Mouse (Mus musculus): ENCODE data around the gene Rab6a.
"Not testable (repeated sequence)": the region's sequence is repeated elsewhere in the genome, so short reads cannot be mapped to it uniquely, and the experiment has no call there.

Rab6a gene

DNA sequence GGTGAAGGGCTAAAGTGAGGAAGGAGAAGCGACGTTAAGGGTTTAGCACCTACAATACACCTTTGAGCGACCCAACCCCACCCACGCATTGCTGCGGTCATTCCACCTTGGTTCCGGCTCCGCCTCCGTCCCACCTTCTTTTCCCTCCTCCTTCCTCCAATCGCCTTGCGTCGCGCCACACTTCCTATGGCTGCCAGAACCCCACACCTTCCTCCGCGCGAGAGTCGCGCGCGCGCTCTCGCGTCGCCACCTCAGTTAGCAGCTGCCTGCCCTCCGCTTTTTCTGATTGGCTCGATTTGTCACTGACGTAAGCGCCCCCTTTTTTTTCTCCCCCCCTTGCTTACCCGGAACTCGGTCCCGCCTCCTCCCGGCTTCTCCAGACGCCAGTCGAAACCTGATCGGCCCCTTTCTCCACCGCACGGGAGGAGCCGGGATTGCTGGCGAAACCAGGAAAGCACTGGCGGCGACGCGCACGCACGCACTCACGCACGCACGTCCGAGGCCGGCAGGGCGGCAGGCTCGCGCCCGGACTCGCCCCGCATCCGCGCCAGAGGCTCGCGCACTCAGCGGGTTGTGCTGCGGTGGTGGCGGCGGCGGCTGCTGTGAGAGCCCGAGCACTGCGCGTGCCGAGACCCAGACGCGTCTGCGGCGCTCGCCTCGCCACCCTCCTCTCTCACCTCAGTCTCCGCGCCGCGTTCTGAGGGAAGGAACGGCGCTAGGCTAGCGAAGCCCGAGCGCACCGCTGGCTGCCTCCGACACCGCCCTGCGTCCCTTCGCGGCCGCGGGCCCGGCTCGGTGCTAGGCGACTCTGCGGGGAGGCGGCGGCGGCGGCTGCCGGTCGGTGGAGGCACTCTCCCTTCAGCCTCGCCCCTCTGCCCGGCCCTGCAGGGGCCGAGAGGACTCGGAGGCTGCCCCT lies at the start of gene Rab6a:
Gene Rab6a (plus strand): TSS at position 197 of the 916 bp plus-strand sequence.
- DNase-seq (ENCODE audit: low spot score), result peak; percentile 98

DNA sequence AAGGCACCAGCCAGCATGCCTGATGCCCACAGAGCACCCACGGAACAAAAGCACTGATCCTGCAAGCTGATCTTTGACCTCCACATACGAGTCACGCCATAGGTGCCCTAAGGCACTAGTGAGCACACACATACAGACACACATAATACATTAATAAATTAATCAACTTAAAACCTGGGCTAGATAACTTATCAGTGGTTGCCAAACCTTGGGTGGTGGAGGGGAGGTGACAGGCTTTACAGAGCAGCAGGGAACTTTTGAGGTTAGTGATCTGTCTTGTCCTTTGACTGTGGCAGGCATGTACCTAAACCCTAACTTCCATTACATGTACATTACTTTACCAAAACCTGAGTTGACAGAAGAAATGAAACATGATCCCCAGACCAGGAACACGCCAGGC lies 47.9 kb upstream of the Rab6a start:
- no peak for DNase-seq (ENCODE audit: low spot score)

DNA sequence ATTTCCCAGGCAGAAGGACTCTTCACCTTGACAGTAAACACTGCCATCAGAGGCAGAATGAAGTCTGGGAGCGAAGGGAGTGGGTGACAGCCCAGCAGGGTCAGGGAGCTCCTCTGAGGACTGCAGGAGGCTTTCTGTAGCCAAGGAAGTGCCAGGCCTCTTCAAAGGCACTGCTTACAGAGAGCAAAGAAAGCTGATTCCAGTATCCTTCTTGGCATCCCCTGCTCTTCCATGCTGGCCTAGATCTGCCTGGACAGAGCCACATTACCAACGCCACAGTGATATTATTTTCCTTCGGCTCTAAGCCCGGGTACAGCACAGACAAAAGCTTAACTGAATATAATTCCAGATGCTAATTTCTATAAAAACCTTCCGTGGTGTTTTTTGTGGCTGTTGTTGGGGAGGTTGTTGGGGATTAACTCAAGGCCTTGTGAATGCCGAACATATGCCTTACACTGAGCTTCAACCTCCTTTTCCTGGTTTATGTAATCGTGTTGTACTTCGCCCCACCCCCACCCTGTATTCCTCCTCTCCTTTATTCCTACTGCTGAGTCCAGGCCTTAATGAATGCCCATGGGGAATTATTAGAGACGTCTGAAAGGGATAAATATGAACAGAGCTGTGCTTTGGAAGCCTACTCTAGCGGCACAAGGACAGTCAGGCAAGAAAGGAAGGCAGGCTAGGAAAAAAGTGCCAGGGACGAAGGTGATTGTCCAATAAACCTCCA lies 45.2 kb upstream of the Rab6a start:
- DNase-seq (ENCODE audit: low spot score), result no peak

DNA sequence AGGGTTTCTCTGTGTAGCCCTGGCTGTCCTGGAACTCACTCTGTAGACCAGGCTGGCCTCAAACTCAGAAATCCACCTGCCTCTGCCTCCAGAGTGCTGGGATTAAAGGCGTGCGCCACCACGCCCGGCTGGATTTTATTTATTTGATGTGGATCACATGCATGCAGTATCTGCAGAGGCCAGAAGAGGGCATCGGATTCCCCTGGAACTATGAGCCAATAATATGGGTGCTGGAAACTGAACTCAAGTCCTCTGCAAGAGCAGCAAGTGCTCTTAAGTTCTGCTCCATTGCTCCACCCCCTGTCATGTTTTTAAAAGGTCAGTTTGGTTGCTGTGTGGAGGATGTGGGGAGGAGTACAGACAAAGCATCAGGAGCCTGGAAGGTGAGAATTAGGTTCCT lies 40.0 kb upstream of the Rab6a start:
- DNase-seq (ENCODE audit: low spot score), result not testable (repeated sequence)

DNA sequence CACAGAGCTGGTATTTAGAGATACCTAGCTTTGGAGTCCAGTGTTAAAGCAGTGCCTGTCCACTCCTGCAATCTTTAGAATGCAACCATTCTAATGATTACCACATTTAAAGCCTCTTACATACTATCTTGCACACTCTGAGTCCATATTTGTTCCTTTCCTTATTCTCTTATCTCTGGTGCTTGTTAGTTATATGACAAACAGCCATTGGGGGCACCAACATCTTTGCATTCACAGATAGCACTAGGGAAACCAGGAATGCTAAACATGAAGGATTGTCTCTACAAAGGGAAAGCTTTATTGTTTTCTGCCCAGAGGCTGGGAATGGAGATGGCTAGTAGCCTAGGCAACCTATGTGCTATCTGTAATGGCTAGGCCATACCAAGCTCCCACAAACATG lies 37.3 kb upstream of the Rab6a start:
- DNase-seq (ENCODE audit: low spot score), result no peak

DNA sequence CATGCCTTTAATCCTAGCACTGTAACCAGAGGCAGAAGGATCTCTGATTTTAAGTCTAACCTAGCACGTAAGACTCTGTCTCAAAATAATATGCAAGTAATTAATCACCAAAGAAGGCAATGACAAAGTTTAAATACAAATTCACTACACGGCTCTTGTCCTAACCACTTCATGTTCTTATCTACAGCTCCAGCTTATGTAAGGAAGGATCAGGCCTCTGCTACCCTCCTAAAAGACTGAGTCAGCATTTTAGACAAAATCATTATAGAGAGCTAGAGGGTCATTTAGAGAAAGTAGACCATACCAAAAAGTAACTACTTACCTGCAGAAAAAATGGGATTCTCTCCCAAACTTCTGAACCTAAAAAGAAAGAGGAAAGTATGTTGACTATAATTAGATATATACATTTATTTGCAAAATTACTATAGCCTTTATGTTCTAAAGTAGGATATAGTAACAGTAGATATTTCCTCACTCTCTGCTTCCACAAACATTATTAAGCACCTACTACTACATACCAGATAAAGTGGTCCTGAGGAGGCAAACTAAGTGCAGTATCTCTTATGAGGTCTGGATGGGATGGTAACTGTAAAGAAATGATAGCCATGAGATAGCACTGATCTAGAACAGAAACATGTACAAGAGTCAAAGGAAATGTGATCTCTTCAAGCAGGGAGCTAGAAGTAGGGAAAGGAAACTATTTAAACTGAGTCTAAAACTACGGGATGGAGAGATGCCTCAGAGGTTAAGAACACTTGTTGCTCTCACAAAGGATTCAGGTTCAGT lies 36.1 kb upstream of the Rab6a start:
- DNase-seq (ENCODE audit: low spot score), result no peak

DNA sequence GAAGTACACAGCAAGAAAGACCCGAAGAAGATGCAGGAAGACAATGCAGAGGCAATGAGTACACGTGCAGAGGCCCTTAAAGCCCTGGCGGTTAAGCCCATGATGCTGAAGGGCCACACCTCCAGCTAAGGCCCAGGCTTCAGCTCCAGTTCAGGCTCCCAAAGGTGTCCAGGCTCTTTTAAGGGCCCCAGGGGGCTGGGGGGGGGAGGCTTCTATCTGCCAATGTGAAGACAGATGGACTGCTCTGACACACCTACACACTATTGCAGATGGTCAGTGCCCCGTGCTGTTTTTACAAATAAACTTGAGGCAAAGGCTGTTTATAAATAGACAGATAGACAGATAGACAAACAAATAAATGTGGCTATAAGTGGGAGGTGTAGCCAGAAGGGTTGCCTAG lies 35.1 kb upstream of the Rab6a start:
- DNase-seq (ENCODE audit: low spot score), result no peak

DNA sequence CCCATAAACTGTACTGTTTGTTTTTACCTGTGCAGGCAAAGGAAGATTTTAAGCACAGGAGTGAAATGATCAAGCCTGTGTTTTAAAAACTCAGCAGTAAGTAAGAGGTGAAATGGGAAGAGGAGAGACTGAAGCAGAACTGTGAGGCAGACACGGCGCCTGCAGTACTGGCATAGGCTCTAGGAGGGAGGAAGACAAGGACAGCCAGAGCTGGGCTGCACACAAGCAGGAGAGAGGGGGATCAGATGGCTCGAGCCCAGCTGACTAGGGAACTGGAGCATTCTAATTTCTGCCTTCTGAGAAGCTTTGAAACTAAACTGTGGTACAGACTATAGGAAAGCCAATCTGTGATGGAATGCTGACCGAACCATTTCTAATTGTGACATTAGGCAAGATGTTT lies 34.5 kb upstream of the Rab6a start:
- DNase-seq (ENCODE audit: low spot score), result no peak

DNA sequence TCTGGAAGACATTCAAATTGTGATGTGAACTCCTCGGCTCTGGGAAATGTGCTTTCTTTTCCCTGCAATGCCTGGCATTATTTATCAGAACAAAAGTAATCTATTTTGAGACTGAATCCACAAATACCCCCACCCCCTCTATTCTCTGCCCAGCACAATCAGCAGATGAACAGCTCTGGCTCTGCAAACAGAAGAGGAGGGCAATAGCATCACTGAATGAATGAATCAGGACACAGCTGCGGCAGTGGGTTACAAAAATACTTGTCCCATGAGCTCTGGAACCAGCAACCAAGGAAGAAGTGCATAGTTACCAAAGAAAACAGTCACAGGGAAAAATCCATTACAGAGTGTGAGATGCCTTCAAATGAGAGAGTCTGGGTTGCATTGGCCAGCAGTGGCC lies 28.4 kb upstream of the Rab6a start:
- no peak for DNase-seq (ENCODE audit: low spot score)

DNA sequence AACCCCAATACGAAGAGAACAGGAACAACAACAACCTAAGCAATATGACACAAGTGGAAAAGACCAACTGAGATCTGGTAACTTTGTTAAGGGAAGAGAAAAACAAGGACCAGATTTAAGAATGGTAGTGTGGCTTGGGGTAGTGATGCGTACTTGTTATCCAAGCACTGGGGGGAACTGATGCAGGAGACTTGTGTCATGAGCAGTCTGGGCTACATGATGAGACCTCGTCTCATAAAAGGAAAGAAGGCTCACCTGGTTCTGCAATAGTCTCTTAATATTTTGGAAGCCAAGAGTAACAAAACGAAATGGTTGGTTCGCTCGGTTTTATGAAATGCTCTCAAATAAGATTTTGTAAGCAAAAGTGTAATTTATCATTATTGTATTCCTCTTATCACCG lies 25.0 kb upstream of the Rab6a start:
- DNase-seq (ENCODE audit: low spot score), result no peak

DNA sequence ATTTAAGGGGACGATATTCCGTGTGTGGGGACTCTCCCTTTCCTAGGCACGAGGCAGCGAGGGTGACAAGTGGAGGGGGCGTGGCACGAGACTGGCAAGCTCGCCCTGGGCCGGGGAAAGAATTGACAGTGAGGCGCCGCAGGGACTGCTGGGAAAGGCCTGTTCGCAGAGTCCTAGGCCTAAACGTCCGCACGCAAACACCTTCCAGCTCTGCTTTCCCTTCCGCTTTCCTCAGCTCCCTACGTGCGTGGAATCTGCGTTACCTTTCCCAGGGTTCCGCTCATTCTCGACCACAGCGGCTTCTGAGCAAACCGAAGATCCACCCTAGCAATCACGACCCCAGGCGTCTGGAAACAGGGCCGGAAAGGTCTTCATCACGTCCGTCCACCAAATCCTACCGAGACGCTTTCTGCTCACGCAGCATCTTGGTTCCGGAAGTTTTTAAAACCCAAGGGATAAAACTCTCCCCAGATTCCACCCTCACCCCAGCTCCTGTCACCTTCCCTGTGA lies 24.4 kb upstream of the Rab6a start:
- peak; percentile 90 for DNase-seq (ENCODE audit: low spot score)

DNA sequence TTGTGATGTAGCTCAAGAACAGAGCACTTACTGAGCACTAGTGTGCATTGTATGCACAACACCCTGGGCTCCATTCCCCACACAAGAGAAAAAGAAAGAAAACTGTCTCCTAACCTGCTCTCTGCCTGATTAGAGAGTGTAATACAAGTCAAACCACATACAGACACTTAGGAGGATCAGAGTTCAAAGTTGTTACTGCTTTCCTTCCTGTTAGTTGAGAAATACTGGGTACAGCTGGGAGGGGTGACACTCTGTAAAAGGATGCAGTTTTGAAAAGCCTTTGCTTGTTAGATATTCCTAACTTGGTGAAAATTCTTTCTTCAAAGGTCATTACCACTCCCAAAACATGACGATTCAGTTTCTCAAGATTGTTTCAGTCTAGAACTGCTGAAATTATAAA lies 17.4 kb upstream of the Rab6a start:
- DNase-seq (ENCODE audit: low spot score), result no peak

DNA sequence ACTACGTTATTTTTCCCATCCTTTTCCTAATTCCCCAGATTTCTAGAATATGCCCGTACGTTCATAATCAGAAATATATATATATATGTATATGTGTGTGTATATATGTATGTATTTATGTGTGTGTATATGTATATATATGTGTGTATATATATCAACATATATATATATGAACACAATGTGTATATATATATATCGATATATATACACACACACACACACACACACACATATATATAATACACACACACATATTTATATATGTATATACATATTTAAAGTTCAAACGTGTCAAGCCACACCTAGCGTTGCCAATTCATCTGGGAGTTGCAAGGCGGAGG lies 16.7 kb upstream of the Rab6a start:
- DNase-seq (ENCODE audit: low spot score), result no peak

DNA sequence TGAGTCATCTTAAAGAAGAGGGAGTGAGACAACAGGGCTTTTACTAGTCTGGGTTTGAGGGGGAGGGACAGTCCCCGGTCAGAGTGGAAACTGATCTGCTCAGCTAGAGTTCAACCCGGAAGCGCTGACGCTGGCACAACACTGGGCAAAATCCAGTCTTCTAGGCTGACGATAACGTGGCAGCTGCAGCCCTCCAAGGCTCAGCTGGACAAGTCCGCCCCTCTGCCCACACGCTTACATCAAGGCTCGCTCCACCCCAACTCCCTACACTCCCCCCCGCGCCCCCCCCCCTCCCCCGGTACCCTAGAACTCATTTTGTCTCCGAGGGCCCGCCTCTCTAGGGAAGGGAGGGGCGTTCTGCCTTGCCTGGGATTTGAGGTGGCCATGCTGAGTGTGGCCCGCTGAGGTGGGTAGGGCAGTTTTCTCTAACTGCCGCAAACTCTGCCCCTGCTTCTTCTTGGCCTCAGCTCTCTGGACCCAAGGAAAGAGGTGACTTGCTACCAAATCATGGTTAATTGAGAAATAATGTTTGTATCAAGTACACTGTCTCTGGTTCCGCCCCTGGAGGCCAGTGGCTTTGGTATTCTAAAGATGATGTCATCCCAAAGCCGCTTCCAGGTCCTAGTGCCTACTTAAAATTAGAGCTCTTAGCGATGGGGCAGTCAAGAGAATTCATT lies 16.2 kb upstream of the Rab6a start:
- peak; percentile 89 for DNase-seq (ENCODE audit: low spot score)

DNA sequence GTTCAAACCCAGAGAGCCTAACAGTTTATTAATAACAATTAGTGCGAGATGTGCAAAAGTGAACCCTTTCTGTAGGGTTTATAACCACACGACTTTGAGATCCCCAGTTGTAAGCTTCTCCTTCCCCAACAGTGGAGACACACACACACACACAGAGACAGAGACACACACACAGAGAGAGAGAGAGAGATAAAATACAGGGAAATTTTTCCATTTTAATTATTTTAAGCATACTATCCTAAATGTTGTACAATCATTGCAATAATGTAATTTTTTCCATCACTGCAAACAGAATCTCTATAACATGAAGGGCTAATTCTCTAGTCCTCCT lies 15.7 kb upstream of the Rab6a start:
- DNase-seq (ENCODE audit: low spot score), result no peak

DNA sequence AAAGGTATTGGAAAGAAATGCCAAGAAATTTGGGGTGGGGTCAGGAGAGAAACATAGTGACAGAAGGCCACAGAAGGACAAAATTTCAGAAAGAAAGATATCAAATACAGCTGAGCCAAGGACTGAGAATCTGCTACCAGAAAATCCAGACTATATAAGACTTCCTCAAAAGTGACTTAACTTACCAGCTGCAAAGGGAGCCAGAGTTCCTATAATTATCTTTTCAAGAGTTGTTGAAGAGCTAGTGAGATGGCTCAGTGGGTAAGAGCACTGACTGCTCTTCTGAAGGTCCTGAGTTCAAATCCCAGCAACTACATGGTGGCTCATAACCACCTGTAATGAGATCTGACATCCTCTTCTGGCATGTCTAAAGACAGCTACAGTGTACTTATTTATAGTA lies 13.9 kb upstream of the Rab6a start:
- DNase-seq (ENCODE audit: low spot score), result no peak

DNA sequence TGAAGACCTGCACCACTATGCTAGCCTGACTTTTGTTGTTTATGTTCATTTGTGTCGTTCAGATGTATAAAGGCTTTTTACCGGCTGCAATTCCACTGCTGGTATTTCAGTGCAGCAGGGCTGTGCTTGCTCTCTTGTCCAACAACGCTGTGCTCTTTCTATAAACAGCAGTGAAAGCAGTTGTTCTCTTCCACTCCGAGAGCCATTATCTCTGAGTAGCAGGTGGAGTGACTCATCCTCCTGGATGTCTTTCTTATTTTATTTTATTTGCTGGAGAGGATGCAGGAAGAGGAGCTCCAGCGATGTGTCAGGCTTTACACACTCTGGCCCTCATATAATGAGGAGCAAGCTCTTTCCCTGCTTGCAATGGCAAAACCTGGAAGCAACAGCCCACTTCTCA lies 7.0 kb upstream of the Rab6a start:
- DNase-seq (ENCODE audit: low spot score), result no peak

DNA sequence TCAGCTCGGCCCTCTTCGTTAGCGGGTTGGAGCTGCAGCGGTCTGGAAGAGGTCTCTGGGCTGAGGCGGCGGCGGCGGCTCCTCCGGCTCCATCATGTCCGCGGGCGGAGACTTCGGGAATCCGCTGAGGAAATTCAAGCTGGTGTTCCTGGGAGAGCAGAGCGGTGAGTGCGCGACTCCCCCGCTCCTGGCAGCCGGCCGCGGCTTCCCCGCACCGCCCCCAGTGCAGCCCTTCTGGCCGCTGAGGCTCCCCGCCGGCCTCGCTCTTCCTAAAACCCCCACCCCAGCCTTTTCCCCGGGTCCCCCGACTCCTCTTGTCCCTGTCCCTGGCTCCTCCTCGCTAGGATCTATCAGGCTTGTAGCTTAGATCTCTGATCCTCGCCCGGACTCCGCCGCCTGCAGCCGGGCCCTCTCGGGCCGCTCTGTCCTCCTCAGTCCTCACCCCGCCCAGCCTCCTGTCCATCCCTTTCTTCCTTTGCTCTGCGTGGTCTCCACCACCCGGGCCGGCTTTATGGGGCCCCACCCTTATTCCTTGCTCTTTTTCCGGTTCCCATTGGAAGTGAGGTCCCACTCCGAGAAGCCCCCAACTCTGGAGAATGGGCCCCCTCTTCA lies 1.0 kb downstream of the Rab6a start, which contains the start of gene Mrpl48:
Gene Mrpl48 (minus strand): TSS at position 172 of the 612 bp plus-strand sequence.
- peak; percentile 28 for DNase-seq (ENCODE audit: low spot score)

DNA sequence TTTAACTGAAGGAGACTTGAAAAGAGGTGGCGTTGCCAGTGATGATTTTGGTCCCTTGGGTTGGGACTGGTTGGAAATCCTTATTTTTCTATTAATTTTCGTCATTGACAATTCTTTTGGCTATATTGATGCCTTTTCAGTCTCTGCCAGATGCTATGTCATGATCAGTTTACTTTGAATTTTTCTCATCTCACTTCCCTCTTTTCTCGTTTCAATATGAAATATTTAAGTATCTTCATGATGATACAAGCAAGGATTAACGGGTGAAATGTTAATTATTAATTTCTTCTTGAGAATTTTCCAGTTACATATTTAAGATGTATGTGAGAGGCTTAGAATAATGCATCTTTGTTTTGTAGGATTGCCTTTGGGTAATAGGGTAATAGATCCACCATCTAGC lies 1.7 kb downstream of the Rab6a start:
- DNase-seq (ENCODE audit: low spot score), result no peak

DNA sequence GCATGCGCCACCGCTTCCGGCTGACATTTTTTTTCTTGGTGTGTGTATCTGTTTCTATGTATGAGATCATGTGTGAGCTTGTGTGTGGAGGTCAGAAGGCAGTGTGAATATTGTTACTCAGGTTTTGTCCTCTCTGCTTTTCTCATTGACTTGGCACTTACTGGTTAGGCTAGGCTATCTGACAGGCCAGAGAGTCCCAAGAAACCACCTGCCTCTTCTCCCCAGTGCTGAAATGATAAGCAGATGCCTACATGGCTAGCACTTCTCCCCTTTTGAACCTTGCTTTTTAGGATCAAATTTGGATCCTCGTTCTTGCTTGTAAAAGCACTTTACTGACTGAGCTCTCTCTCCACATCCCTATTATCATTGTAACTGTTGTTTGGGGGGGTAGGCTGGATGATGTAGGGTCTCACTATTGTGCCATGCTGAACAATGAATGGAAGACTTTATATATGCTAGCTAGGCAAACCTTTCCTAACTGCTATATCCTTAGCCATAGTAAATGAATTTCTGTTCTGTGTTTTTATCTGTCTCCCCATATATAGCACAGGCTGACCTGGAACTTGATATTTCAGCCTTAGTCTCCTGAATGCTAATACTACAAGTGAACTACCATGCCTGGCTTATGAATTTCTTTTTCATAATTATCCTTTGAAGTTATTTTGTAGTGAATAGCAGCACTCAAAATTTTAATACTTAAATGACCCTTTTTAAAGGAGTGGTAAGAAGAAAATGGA lies 9.1 kb downstream of the Rab6a start:
- DNase-seq (ENCODE audit: low spot score), result no peak

DNA sequence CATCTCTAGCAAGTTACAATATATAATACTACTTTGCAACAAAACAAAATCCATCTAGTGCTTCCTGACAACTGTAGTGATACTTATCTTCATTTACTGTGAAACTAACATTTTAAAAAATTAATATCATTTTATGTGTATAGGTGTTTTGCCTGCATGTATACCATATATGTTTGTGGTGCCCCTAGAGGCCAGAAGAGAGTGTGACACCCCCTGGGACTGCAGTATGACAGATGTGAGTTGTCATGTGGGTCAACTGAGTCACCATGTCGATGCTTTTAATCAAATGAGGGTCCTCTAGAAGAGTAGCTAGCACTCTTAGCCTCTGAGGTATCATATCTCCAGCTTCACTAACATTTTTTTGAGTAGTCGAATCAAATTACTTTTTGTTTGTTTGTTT lies 15.1 kb downstream of the Rab6a start:
- no peak for DNase-seq (ENCODE audit: low spot score)
